Mouse (Mus musculus) megakaryocyte, embryonic 14.5 days (primary cell): ENCODE data around the gene Gng12. TPM values are rescaled to one million over a fixed set of nuclear protein-coding genes. Genes with fewer than 3 reads are reported as not detected.

ENCODE experiments used
- H3K27me3 ChIP-seq: replicated peaks from 2 replicates; pipeline ENCODE3; 2012; ENCODE audit warnings: inconsistent platforms
- H3K36me3 ChIP-seq: replicated peaks from 2 replicates; pipeline ENCODE3; 2012; ENCODE audit warnings: low read length, inconsistent platforms, mixed read lengths
- H3K4me1 ChIP-seq: 2 replicates; pipeline ENCODE4 v1.6.1; 2012; ENCODE audit warnings: inconsistent platforms
- H3K4me3 ChIP-seq: replicated peaks from 2 replicates; pipeline ENCODE3; 2012; ENCODE audit warnings: moderate library complexity, mild to moderate bottlenecking, inconsistent platforms
- H3K9me3 ChIP-seq: 2 replicates; pipeline ENCODE4 v1.6.1; 2012; ENCODE audit warnings: inconsistent platforms
- FLI1 ChIP-seq: IDR thresholded peaks from 2 replicates; pipeline ENCODE4 v1.6.1; 2012; ENCODE audit warnings: low read length, inconsistent platforms, mixed read lengths
- GATA1 ChIP-seq: IDR thresholded peaks from 3 replicates; pipeline ENCODE4 v1.6.1; 2012; ENCODE audit warnings: mixed read lengths, low read length, inconsistent platforms, borderline replicate concordance
- polyA plus RNA-seq: library from polyadenylated mRNA; stranded (reverse); fragments of >175 nt; gene quantifications from 2 replicates; pipeline ENCODE4 v1.2.3, GENCODE M21; 2012; ENCODE audit warnings: low replicate concordance; ENCODE audit not compliant: insufficient read depth

Gene Gng12
- polyA plus RNA-seq, 1 experiment: 24.2 TPM

DNA sequence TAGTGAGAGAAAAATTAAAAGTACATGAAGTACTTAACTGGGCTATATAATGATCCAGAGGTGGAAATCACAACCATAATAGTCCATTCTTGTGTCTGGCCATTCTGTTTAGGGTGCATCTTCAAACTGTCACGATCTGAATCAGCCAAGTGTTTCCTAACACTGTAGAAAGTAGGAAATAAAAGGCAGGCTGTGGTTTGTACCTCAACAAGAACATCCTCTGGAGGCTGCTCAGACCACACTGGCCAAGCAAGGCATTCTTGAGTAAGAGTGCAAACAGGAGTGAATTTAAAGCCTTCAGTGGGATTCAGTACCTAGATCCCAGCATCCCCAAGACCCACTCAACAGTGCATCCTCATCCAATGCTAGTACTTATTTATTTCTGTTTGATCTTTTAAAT, 1.2 kb upstream of the Gng12 start:
- H3K4me1 ChIP-seq: peaks cover 78% of the 10 kb centered on the region
- H3K36me3 ChIP-seq: no peaks in the 10 kb centered on the region
- no peaks in the 10 kb centered on the region for H3K9me3 ChIP-seq
- TF ChIP-seq FLI1: no peak
- TF ChIP-seq GATA1: no peak
- no peak overlapping the region for H3K4me3 ChIP-seq
- H3K27me3 ChIP-seq: no peaks in the 10 kb centered on the region

DNA sequence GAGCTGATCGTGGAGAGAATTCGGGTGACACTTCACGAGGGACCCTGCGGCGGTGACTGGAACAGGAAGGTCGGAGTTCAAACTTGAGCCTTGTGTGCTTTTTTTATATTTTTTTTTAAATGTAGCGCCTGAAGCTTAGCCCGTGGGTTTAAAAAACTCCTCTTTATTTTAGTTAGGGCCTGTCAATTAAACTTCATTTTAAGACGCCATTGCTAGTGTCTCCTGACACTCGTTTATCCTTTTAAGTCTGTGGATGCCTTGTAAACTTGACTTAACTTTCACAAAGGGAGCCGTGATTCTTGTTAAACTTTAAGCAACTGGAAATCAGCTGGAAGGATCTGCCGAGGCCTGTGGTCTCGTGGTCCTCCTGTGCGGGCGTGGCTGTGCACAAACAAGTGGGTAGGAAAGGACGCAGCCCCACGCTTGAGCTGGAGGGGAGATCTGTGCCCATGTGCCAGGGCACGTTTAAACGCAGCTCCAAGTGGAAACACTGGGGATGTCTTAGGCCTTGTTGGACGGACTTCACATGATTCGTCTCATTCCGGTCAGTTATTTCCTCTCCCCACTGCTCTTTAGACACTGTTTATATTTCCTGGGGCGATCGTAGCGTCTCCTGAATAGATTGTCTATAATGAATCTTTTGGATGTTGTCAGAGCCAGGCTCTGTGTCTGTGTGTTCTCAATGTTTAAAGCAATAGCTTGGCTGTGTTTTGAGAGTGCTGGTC, 886 bp downstream of the Gng12 start:
- Histone ChIP-seq H3K27me3 (no peaks in the 10 kb centered on the region), H3K36me3 (no peaks in the 10 kb centered on the region), H3K4me1 (peaks cover 74% of the 10 kb centered on the region), H3K9me3 (no peaks in the 10 kb centered on the region), H3K4me3 (peak overlapping the region; percentile 94)
- TF ChIP-seq GATA1 (no peak), FLI1 (no peak)

DNA sequence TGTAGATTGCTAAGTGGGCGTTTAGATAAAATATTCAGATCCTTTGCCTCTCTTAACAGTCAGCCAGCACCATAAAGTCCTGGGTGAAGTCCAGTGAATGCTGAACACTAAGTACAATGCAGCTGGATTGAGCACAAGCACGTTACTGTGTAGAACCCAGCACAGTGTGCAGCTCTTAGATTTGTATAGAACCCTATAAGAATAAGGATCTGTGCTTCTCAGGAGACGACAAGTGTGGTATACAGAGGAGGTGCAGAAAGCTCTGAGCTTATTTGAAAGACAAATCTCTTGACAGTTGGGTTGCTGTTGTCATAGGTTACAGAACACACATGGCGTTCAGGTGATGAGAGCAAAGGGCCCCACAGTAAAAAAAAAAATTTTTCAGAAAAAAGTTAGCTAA, 1.8 kb downstream of the Gng12 start:
- TF ChIP-seq FLI1 (no peak), GATA1 (no peak)
- Histone ChIP-seq H3K27me3 (no peaks in the 10 kb centered on the region), H3K4me1 (peaks cover 74% of the 10 kb centered on the region), H3K4me3 (peak overlapping the region; percentile 94), H3K9me3 (no peaks in the 10 kb centered on the region), H3K36me3 (no peaks in the 10 kb centered on the region)

DNA sequence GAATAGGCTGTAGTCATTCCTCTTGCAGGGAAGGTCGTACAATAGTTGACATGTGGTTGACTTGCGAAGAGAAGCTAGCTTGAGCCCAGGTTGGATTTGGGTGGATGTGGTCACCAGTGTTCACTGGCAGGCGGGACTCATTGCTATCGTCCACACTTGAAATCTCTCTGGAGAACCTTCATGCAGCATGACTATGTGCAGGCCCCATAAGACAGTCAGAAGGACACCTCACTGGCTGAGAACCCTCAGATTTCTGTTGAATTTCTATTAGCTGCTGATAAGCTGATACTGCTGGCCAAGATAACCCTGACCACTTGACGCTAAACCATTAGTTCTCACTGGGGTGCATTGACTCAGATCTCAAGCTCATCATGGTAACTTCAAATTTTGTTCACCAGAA, 5.7 kb downstream of the Gng12 start:
- no peak for TF ChIP-seq GATA1
- TF ChIP-seq FLI1: no peak
- no peaks in the 10 kb centered on the region for H3K27me3 ChIP-seq
- no peaks in the 10 kb centered on the region for H3K9me3 ChIP-seq
- peaks cover 85% of the 10 kb centered on the region for H3K4me1 ChIP-seq
- H3K36me3 ChIP-seq: peaks cover 8% of the 10 kb centered on the region
- no peak overlapping the region for H3K4me3 ChIP-seq

DNA sequence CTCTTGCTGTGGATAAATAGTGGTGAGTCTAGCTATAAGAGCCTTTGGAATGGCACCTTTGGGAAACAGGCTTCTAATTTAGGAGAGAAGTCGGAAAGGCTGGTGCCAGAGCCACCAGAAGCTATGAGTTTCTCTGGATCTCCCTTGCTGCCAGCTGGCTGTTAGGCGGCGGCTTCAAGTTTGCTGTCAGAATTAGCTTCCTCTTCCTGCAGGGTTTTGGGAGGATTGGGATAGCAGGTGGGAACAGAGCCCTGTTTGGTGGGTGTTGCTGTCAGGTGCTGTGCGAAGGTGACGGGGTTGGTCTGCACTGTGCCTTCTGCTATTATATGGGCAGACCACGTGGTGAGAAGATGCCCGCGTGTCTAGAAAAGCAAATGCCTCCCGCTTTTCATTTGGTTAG, 7.0 kb downstream of the Gng12 start:
- H3K4me1 ChIP-seq: peaks cover 85% of the 10 kb centered on the region
- H3K36me3 ChIP-seq: peaks cover 8% of the 10 kb centered on the region
- no peaks in the 10 kb centered on the region for H3K9me3 ChIP-seq
- TF ChIP-seq FLI1: no peak
- no peak for TF ChIP-seq GATA1
- H3K27me3 ChIP-seq: no peaks in the 10 kb centered on the region
- H3K4me3 ChIP-seq: no peak overlapping the region

DNA sequence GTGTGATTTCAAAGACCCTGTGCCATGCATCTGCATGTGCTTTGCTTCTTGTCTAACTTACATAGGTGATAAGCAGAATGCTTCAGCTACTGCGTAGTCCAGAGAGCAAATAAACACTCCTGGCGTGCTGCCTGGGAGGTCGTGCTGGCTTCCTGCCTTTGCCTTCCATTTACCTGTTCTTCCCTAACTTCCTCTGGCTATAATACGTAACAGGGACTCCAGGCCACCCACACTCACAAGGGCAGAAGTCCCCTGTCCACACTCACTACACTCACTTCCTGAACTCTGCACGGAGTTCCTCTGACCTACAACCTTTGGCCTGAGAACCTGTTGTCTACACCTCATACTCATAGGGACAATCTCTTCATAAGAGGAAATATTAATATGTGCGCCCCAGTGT, 7.5 kb downstream of the Gng12 start:
- H3K36me3 ChIP-seq: peaks cover 8% of the 10 kb centered on the region
- peaks cover 85% of the 10 kb centered on the region for H3K4me1 ChIP-seq
- TF ChIP-seq FLI1: no peak
- no peak for TF ChIP-seq GATA1
- no peak overlapping the region for H3K4me3 ChIP-seq
- no peaks in the 10 kb centered on the region for H3K9me3 ChIP-seq
- H3K27me3 ChIP-seq: no peaks in the 10 kb centered on the region

DNA sequence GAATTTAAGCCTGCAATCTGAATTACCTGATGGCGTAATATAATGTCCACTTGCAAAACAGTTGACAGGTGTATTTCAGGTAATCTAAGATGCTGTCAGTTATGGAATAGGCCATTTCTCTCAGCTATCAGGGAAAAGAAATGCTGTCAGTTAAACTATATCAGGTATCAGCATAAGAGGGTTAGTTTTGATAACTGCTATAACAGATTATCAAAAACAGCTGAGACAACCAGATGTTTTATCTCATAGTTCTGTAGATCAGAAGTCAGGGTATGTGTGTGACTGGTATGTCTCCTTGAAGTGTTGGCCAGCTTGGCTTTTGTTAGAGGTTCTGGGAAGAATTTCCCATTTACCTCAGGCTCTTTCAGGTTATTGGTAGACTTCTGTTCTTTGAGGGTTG, 10.0 kb downstream of the Gng12 start:
- TF ChIP-seq FLI1 (no peak), GATA1 (no peak)
- Histone ChIP-seq H3K27me3 (no peaks in the 10 kb centered on the region), H3K36me3 (peaks cover 8% of the 10 kb centered on the region), H3K4me3 (no peak overlapping the region), H3K4me1 (peaks cover 93% of the 10 kb centered on the region), H3K9me3 (no peaks in the 10 kb centered on the region)

DNA sequence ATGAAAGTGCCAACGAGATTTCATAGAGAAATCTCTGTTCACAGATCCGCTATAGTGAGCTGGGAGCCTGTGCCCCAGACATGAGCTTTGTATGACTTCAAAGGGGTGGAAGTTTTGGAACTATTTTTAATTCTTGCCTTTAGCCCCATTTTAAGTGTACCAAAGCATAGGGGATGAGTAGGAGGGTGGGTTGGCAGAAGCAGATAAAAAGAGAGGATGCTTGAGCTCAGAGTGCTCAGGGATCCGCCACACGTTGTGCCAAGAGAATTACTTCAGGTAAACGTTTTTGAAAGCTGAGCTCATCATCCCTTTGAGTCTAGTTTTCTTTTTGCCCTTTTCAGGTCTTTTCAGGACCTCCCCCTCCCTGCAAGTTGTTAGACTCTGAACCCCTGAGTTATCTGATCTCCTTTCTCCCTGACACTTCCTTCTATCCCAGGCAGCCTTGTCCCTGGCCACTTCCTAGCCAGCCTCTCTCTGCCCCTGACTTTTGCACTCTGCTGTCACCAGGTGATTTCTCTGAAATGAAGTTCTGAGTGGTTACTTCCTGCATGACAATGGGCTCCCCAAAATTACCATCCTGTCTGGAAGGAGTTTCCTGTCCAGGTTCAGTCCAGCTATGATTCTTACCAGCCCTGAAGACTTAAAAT, 12.3 kb downstream of the Gng12 start:
- peaks cover 76% of the 10 kb centered on the region for H3K4me1 ChIP-seq
- H3K27me3 ChIP-seq: no peaks in the 10 kb centered on the region
- TF ChIP-seq GATA1: no peak
- no peak for TF ChIP-seq FLI1

DNA sequence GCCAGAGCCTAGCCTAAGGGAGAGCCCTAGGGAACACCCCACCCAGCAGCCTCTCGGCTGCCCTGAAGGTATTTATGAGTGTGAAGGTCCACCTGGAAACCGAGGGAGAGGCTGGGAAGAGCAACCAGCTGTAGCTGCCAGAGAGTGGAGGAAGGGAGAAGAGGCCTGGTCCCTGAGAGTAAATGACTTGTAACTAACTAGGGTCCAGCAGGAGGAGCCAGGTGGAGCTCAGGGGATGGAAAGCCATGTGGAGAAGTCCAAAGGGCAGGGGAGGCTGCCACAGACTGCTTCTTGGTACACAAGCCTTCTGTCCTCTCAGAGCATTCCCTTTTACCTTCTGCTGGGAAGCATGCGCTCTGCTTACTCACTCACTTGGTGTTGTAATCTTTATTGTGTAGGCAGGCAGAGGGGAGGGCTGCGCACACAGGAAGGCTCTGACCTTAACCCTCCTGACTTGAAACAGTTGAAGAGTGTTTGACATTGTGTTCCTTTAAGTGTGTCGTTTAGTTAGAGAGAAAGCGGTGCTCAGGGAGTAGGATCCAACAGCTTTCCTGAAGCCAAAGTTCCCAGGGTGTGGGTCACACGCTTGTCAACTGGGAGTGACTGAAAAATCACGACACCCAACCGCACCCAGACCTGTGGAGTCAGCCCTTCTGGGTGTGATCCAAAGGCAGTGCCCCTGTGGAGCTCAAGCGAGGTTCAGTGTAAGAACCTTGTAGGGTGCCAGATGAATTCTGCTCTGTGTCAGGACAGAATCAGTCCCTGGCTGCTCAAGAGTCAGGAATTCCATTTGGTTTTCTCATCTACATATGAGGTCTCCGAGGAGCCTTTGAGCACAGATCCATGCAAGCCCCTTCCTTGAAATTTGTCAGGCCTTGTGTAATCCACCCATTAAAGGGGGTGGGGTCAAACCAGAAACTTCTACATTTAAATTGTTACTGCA, 14.6 kb downstream of the Gng12 start:
- Histone ChIP-seq H3K9me3 (no peaks in the 10 kb centered on the region), H3K27me3 (no peaks in the 10 kb centered on the region), H3K4me3 (peak overlapping the region; percentile 9), H3K36me3 (peaks cover 20% of the 10 kb centered on the region), H3K4me1 (peaks cover 64% of the 10 kb centered on the region)
- TF ChIP-seq GATA1: no peak
- no peak for TF ChIP-seq FLI1

More for the DNA sequence above, 12.3 kb downstream of the Gng12 start:
- peaks cover 4% of the 10 kb centered on the region for H3K36me3 ChIP-seq
- H3K4me3 ChIP-seq: no peak overlapping the region
- no peaks in the 10 kb centered on the region for H3K9me3 ChIP-seq
